Mouse (Mus musculus) stomach, postnatal 0 days (tissue): ENCODE measurements around the gene Rbms1. TPM values are rescaled to one million over a fixed set of nuclear protein-coding genes. Genes with fewer than 3 reads are reported as not detected.

Source experiments
- ATAC-seq: fragments of 200-750 bp; cut with Nextera tagmentation; 2 replicates; pipeline ENCODE4 v1.8.0; 2017; ENCODE audit not compliant: low FRiP score, low TSS enrichment
- DNase-seq: peaks from one replicate; pipeline ENCODE4 v3.0.0-alpha.2; 2016; ENCODE audit warnings: low spot score
- H3K27ac ChIP-seq: fragments of 300-500 bp; sonication (generic); replicated peaks from 2 replicates; pipeline ENCODE4 v1.5.1; 2014; ENCODE audit warnings: mild to moderate bottlenecking, control low read depth
- H3K27me3 ChIP-seq: fragments of 300-500 bp; sonication (generic); 2 replicates; pipeline ENCODE4 v1.6.1; 2014; ENCODE audit warnings: low read length; ENCODE audit not compliant: control insufficient read depth, insufficient read depth
- H3K36me3 ChIP-seq: fragments of 300-500 bp; sonication (generic); 2 replicates; pipeline ENCODE4 v1.6.1; 2014; ENCODE audit warnings: low read length, mixed read lengths; ENCODE audit not compliant: control insufficient read depth, insufficient read depth
- H3K4me1 ChIP-seq: fragments of 300-500 bp; sonication (generic); replicated peaks from 2 replicates; pipeline ENCODE4 v1.6.1; 2014; ENCODE audit warnings: antibody characterized with exemption; ENCODE audit not compliant: control insufficient read depth, insufficient read depth
- H3K4me2 ChIP-seq: fragments of 300-500 bp; sonication (generic); replicated peaks from 2 replicates; pipeline ENCODE4 v1.6.1; 2014; ENCODE audit warnings: low read depth, mild to moderate bottlenecking, control low read depth, moderate library complexity
- H3K4me3 ChIP-seq: fragments of 300-500 bp; sonication (generic); 2 replicates; pipeline ENCODE4 v1.5.1; 2014; ENCODE audit warnings: low read depth, low read length, control low read depth
- H3K9ac ChIP-seq: fragments of 300-500 bp; sonication (generic); 2 replicates; pipeline ENCODE4 v1.6.1; 2014; ENCODE audit warnings: mild to moderate bottlenecking, low read length, control low read depth, mixed read lengths
- H3K9me3 ChIP-seq: fragments of 300-500 bp; sonication (generic); 2 replicates; pipeline ENCODE4 v1.6.1; 2016; ENCODE audit warnings: low read length; ENCODE audit not compliant: control insufficient read depth
- CTCF ChIP-seq: IDR thresholded peaks from 2 replicates; pipeline ENCODE4 v1.5.1; 2016; ENCODE audit warnings: antibody characterized with exemption, low read depth, mild to moderate bottlenecking, moderate library complexity
- EP300 ChIP-seq: optimal IDR thresholded peaks from 2 replicates; pipeline ENCODE3; 2016; ENCODE audit warnings: antibody characterized with exemption
- WGBS: fragments of 180-500 bp; shearing (Covaris S2); extraction: QIAGEN DNeasy Blood & Tissue Kit; methylation state at CpG from one replicate; pipeline ENCODE4 v1.1.7; 2014; 5-methylcytosine and 5-hydroxymethylcytosine counted together
- polyA plus RNA-seq: library from polyadenylated mRNA; unstranded; fragments of >200 nt; fragmentation: Nextera tagmentation; extraction: Ambion mirVana; gene quantifications from 2 replicates; pipeline ENCODE4 v1.2.1, GENCODE M21; 2015

Rbms1 gene
- polyA plus RNA-seq, 1 experiment from 2014 or later: 81.1 TPM

GRCm38 (mm10) chr2:60844259-60844658 lies 118.7 kb downstream of the Rbms1 start:
- 100% methylated on average over 1 of the region's 1 CpGs for WGBS
- ATAC-seq: no peak

GRCm38 (mm10) chr2:60843633-60844032 lies 119.4 kb downstream of the Rbms1 start:
- TF ChIP-seq EP300 (no peak), CTCF (no peak)
- Histone ChIP-seq H3K4me1 (no peaks in the 10 kb centered on the region), H3K27me3 (no peaks in the 10 kb centered on the region), H3K27ac (no peak overlapping the region), H3K9me3 (no peaks in the 10 kb centered on the region), H3K9ac (no peak overlapping the region), H3K36me3 (no peaks in the 10 kb centered on the region), H3K4me2 (no peak overlapping the region), H3K4me3 (no peak overlapping the region)
- no peak for DNase-seq
- WGBS: 89% methylated on average over 3 of the region's 3 CpGs
- no peak for ATAC-seq

More at GRCm38 (mm10) chr2:60844259-60844658, 118.7 kb downstream of the Rbms1 start:
- DNase-seq: no peak
- TF ChIP-seq EP300 (no peak), CTCF (no peak)
- Histone ChIP-seq H3K9me3 (no peaks in the 10 kb centered on the region), H3K4me1 (no peaks in the 10 kb centered on the region), H3K4me2 (no peak overlapping the region), H3K4me3 (no peak overlapping the region), H3K36me3 (no peaks in the 10 kb centered on the region), H3K27ac (no peak overlapping the region), H3K9ac (no peak overlapping the region), H3K27me3 (no peaks in the 10 kb centered on the region)

DNA sequence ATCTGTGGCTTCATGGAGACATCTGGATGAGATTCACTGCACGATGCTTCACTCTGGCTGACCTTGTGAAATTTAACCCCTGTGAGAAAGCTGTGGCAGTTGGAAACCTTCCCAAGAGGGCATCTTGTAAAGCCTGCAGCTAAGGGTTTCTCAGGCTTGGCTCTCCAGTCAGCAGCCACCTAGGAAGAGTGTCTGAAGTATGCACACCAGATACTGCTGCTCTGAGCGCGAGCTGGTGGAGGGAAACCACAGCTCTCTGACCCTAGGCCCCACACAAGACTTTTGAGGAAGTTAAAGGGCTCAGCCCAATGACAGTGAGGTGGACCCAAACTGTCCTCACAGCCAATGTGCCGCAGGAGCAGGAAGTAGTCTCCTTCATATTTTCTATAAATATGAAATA lies 120.0 kb downstream of the Rbms1 start:
- Histone ChIP-seq H3K9me3 (no peaks in the 10 kb centered on the region), H3K27ac (no peak overlapping the region), H3K27me3 (no peaks in the 10 kb centered on the region), H3K4me2 (no peak overlapping the region), H3K4me1 (no peaks in the 10 kb centered on the region), H3K9ac (no peak overlapping the region), H3K4me3 (no peak overlapping the region), H3K36me3 (no peaks in the 10 kb centered on the region)
- DNase-seq (no peak), ATAC-seq (no peak)
- TF ChIP-seq CTCF: no peak
- TF ChIP-seq EP300: no peak
- WGBS: 49% methylated on average over 4 of the region's 4 CpGs

DNA sequence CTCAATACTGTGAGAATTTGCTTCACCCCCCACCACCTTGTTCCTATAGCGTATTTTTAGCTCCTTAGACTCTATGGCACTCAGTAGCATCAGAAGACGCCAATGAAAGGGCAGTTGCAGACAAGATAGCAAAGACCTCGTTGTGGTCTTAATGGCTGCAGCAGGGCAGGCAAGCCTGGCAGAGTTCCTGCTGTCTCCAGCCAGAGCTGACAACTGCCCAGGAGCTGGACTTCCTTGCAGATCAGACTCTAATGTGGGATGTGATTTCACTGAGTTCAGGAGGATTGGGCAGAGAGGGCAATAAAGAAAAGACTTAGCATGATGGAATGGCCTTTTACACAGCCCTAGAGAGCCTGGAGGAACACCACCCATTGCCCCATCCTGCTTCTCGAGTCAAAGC lies 122.1 kb downstream of the Rbms1 start:
- Histone ChIP-seq H3K9me3 (no peaks in the 10 kb centered on the region), H3K9ac (no peak overlapping the region), H3K27ac (no peak overlapping the region), H3K27me3 (no peaks in the 10 kb centered on the region), H3K4me3 (no peak overlapping the region), H3K4me2 (no peak overlapping the region), H3K4me1 (no peaks in the 10 kb centered on the region), H3K36me3 (0 out of 2 replicates have a peak, but pooled peaks cover 2% of the 10 kb centered on the region)
- TF ChIP-seq EP300 (no peak), CTCF (no peak)
- ATAC-seq (no peak), DNase-seq (no peak)
- 82% methylated on average over 4 of the region's 4 CpGs for WGBS

GRCm38 (mm10) chr2:60839498-60839897 lies 123.5 kb downstream of the Rbms1 start:
- DNase-seq (no peak), ATAC-seq (no peak)
- H3K9me3 ChIP-seq: no peaks in the 10 kb centered on the region
- H3K36me3 ChIP-seq: peaks cover 4% of the 10 kb centered on the region; the same call in 1 of the 2 replicates
- no peak overlapping the region for H3K4me3 ChIP-seq
- WGBS: 78% methylated on average over 4 of the region's 4 CpGs
- H3K4me2 ChIP-seq: no peak overlapping the region
- H3K4me1 ChIP-seq: no peaks in the 10 kb centered on the region
- H3K27ac ChIP-seq: no peak overlapping the region
- no peak overlapping the region for H3K9ac ChIP-seq
- H3K27me3 ChIP-seq: no peaks in the 10 kb centered on the region
- no peak for TF ChIP-seq CTCF

GRCm38 (mm10) chr2:60838856-60839255 lies 124.1 kb downstream of the Rbms1 start:
- no peak overlapping the region for H3K4me3 ChIP-seq
- 72% methylated on average over 5 of the region's 5 CpGs for WGBS
- no peak overlapping the region for H3K4me2 ChIP-seq
- no peak for ATAC-seq
- no peak overlapping the region for H3K9ac ChIP-seq
- H3K4me1 ChIP-seq: no peaks in the 10 kb centered on the region
- H3K9me3 ChIP-seq: no peaks in the 10 kb centered on the region
- no peaks in the 10 kb centered on the region for H3K27me3 ChIP-seq
- peaks cover 4% of the 10 kb centered on the region; the same call in 1 of the 2 replicates for H3K36me3 ChIP-seq
- DNase-seq: no peak
- TF ChIP-seq CTCF: no peak
- no peak for TF ChIP-seq EP300
- H3K27ac ChIP-seq: no peak overlapping the region
